Mouse (Mus musculus): ENCODE measurements at regions not wholly inside any gene's neighbourhood (a gene's known extent, or its start where the extent isn't known, plus 50 kb on each side); places are given as distances from the start of the nearest gene placed in this dataset.

GRCm38 (mm10) chr4:131097421-131097820 is 153.2 kb downstream of the Matn1 start:
- DNase-seq (ENCODE audit: low read depth, low spot score), result no peak

- DNase-seq (ENCODE audit: low read depth, low spot score), result peak; percentile 65
These were observed 156.1 kb downstream of the Matn1 start for GRCm38 (mm10) chr4:131100093-131100795.

DNA sequence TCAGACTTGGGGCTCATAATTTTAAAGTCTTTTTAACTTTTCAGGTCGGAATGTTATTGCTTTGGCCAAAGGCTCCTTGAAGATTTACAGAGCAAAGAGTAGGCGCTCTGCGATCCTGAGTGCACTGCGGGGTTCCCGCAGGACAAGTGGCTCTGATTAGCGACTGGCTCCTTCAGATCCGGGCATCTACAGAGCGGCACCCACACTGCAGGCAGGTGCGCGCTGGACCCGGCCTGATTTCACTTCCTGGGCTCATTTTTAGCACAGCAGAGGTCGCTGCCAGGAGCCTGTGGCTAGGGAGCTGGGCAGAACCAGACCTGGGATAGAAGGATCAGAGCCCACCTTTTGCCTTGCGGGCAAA is 156.6 kb downstream of the Matn1 start:
- DNase-seq (ENCODE audit: low read depth, low spot score), result peak; percentile 3

- DNase-seq (ENCODE audit: low read depth, low spot score), result no peak
These were observed 158.0 kb downstream of the Matn1 start for GRCm38 (mm10) chr4:131102163-131102562.

DNA sequence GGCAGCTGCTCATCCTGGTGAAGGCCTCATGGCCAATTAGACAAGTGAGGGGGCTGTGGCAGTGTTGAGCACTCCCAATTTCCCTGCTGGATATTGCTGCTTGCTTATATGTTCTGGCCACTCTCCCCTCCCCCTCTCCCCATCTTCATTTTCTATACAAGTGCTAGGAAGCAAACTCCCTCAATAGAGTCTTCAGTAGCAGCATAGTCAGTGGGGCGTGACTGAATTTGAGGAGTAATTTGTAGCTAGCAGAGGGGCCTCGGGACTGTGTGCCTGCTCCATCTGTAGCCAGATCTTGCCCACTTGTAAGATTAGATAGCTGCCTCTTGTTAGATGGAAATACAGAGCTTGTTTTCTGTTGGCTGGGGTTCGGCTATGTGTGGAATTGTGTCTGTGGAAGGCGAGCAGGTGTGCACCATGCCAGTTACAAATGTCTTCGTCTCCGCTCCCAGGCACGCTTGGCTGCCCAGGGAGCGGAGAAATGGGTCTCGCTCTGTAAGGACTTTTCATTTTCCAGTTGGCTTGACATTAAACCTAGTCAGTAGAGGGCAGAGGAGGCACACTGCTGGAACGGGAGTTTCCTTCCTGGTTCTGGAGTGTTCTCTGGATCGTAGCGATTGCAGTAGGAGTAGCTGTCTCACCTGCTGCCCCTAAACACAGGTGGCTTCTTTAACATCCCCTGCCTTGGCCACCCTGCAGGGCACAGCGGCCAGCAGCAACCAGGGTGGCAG is 163.1 kb downstream of the Matn1 start:
- DNase-seq (ENCODE audit: low read depth, low spot score), result no peak

DNA sequence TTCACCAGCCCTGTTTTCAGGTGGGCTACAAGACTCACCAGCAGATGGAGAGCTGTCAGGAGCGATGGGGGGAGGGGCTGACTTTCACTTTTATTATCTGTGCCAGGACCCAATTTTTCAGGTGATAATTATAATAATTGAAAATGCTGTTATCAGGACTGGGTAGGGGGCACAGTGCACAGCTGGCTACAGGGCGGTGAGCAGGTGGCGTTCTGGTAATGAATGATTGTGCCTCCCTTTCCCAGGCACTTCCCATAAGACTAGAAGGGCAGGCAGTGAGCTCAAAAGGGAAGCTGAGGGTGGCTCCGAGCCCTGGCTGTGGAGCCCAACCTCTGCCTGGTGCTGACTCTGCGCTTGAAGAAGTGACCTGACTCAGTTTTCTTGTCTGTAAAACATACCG is 168.4 kb downstream of the Matn1 start:
- DNase-seq (ENCODE audit: low read depth, low spot score), result no peak

- DNase-seq (ENCODE audit: low read depth, low spot score), result no peak
These were observed 169.6 kb downstream of the Matn1 start for GRCm38 (mm10) chr4:131113727-131114303.

GRCm38 (mm10) chr4:131115247-131115646 is 171.1 kb downstream of the Matn1 start:
- no peak for DNase-seq (ENCODE audit: low read depth, low spot score)

GRCm38 (mm10) chr4:131118586-131118985 is 174.4 kb downstream of the Matn1 start:
- DNase-seq (ENCODE audit: low read depth, low spot score), result no peak

DNA sequence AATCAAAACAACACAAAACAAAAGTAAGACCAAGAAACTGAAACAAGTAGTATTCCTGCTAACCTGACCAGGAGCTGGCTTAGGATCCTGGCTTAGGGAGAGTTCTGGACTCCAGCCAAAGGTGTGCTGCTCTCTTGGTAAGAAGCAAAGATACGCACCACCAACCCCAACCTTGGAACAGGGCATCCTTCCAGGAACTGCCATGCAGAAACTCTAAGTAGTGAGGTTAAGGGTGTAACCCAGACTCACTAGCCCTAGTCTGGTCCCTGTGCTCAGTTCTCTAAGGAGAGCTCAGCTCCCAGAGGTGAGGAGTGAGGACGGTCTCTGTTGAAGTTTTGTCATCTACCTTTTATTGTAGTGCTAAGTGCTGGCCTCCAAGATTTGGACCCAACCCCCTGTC is 175.4 kb downstream of the Matn1 start:
- no peak for DNase-seq (ENCODE audit: low read depth, low spot score)

- no peak for DNase-seq (ENCODE audit: low read depth, low spot score)
These were observed 176.5 kb downstream of the Matn1 start for GRCm38 (mm10) chr4:131120680-131121079.

DNA sequence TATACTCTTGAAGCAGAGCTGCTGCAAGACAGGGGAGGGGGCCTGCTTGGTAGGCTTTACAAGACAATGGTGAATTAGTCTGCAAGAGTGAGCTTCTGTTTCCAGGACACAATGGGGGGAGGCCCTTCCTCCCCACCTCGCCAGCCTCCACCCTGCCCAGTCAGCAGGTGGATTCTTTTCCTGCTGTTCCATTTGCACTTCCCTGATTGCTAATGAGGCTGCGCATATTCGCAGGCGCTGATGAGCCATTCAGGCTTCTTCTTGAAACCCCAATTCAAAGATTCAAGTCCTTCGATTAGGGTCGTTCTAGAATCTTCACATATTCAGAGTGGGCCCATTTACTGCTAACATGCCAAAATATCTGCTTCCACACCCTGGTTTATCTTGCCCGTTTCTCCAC is 181.8 kb downstream of the Matn1 start:
- no peak for DNase-seq (ENCODE audit: low read depth, low spot score)

DNA sequence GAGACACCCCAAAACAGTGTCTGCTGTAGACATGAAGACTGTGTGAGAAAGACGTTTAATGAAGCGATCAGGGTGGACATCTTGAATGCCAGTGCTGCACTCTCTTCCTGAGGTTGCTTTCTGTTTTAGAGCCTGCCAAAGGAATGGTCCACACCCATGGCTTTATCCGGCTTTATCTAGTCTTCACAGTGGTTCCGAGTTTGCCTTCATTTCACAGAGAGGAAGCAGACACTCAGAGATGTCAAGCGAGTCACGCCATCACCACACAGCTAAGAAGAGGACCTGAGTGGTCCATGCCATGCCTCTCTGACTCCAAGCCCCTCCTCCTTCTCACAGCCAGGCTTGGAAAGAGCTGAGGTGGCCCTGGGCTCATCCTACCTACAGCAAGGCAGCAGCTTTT is 182.7 kb downstream of the Matn1 start:
- DNase-seq (ENCODE audit: low read depth, low spot score), result no peak

- no peak for DNase-seq (ENCODE audit: low read depth, low spot score)
These were observed 184.5 kb downstream of the Matn1 start for GRCm38 (mm10) chr4:131128646-131129045.

GRCm38 (mm10) chr4:131132201-131132600 is 188.0 kb downstream of the Matn1 start:
- no peak for DNase-seq (ENCODE audit: low read depth, low spot score)

DNA sequence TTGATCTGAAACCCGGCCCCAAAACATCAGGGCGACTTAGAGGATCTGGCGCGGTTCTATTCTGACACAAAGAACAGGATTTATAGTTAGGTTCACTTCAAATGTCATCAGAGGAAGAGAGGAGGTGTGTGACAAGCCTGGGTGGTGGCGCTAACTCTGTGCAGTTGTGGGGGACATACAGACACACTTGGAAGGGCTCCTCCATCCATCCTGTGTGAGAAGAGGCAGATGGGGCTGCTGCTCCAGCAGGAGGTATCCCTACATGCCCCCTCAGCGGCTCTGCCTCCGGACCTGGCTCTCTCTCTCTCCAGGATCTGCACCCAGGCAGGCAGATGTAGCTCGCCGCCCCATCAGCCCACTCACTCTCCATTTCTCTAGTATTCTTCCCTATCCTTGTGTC is 188.6 kb downstream of the Matn1 start:
- no peak for DNase-seq (ENCODE audit: low read depth, low spot score)

DNA sequence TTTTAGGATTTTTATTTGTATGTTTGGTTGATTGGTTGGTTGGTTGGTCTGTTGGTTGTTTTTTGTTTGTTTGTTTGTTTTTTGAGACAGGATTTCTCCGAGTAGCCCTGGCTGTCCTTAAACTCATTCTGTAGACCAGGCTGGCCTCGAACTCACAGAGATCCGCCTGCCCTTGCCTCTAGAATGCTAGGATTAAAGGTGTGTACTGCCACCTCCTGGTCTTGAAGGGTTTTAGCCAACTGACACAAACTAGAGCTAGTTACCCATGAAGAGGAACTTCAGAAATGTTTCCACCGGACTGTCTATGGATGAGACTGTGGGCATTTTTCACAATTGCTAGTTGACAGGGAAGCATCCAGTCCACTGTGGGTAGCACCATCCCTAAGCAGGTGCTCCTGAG is 191.7 kb downstream of the Matn1 start:
- DNase-seq (ENCODE audit: low read depth, low spot score), result no peak

GRCm38 (mm10) chr4:131138891-131139290 is 194.7 kb downstream of the Matn1 start:
- no peak for DNase-seq (ENCODE audit: low read depth, low spot score)

- DNase-seq (ENCODE audit: low read depth, low spot score), result no peak
These were observed 197.8 kb downstream of the Matn1 start for GRCm38 (mm10) chr4:131141890-131142465.

DNA sequence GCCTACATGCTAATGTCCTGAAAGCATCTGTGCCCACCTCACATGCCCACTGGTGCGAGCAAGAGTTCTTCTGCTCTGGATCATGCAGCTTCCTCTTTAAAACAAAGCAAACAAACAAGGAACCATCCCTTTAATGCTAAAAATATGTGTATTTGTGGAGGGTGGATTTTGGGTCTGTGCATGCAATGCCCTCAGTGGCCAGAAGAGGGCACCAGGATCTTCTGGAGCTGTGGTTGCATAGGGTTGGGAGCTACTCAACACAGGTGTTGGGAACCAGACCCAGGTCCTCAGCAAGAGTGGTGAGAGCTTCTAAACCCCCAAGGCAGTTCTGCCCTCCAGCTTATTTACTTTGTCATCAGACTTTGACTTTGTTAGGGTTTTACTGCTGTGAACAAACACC is 201.3 kb downstream of the Matn1 start:
- DNase-seq (ENCODE audit: low read depth, low spot score), result no peak

DNA sequence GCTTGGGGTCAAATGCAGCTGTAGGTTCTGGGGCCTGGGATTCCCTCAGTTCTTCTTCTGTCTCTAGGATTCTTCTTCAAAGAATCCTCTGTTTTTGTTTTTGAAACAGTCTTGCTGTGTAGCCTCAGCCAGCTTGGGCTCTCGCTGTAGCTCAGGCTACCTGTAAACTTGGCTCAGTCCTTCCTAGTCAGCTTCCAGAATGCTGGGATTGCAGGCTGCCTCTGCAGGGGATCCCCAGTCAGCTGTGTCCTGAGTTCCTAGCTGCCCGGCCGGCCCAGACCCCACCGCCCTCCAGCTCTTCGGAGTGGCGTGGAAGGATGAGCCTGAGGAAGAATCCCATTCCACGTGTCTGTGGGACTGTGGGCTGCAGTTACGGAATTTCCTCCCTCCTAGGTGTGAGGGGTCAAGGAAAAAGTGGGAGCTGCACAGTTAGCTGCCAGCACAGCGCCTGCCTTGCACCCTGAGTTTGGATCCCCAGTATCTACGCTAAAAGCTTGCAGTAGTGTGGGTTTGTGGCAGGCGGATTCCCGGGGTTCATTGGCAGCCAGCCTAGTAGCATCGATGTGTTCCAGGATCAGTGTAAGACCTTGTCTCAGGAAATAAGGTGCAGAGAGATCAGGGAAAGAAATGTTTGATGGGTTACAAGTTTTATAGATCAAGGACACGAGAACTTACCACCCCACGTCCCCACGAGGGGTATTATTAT is 204.0 kb downstream of the Matn1 start:
- no peak for DNase-seq (ENCODE audit: low read depth, low spot score)

GRCm38 (mm10) chr4:131149466-131149865 is 205.3 kb downstream of the Matn1 start:
- no peak for DNase-seq (ENCODE audit: low read depth, low spot score)
